Mouse (Mus musculus) heart, postnatal 0 days (tissue): Measurements from ENCODE around the gene Fmo1. TPM values are rescaled to one million over a fixed set of nuclear protein-coding genes. Genes with fewer than 3 reads are reported as not detected.

Source experiments
- ATAC-seq: fragments of 200-750 bp; cut with Nextera tagmentation; 2 replicates; pipeline ENCODE4 v1.8.0; 2017; ENCODE audit warnings: low read depth, moderate number of reproducible peaks, moderate library complexity; ENCODE audit not compliant: insufficient read depth
- DNase-seq: peaks from one replicate; pipeline ENCODE4 v3.0.0-alpha.2; 2016; ENCODE audit warnings: low spot score
- H3K27ac ChIP-seq: fragments of 300-500 bp; sonication (generic); 2 replicates; pipeline ENCODE4 v1.5.1; 2014; ENCODE audit warnings: low read depth, mild to moderate bottlenecking
- H3K27me3 ChIP-seq: fragments of 300-500 bp; sonication (generic); 2 replicates; pipeline ENCODE4 v1.6.1; 2014; ENCODE audit warnings: low read length, mixed read lengths; ENCODE audit not compliant: control insufficient read depth, insufficient read depth
- H3K36me3 ChIP-seq: fragments of 300-500 bp; sonication (generic); replicated peaks from 2 replicates; pipeline ENCODE4 v1.6.1; 2014; ENCODE audit warnings: low read length, mixed read lengths; ENCODE audit not compliant: control insufficient read depth, insufficient read depth
- H3K4me1 ChIP-seq: fragments of 300-500 bp; sonication (generic); 2 replicates; pipeline ENCODE4 v1.6.1; 2014; ENCODE audit warnings: antibody characterized with exemption; ENCODE audit not compliant: control insufficient read depth, insufficient read depth
- H3K4me2 ChIP-seq: fragments of 300-500 bp; sonication (generic); 2 replicates; pipeline ENCODE4 v1.6.1; 2014; ENCODE audit warnings: low read depth, mild to moderate bottlenecking, low read length, moderate library complexity
- H3K4me3 ChIP-seq: fragments of 300-500 bp; sonication (generic); 2 replicates; pipeline ENCODE4 v1.5.1; 2014; ENCODE audit warnings: low read depth, low read length
- H3K9ac ChIP-seq: fragments of 300-500 bp; sonication (generic); replicated peaks from 2 replicates; pipeline ENCODE4 v1.6.1; 2014; ENCODE audit warnings: low read depth, low read length, mixed read lengths
- H3K9me3 ChIP-seq: fragments of 300-500 bp; sonication (generic); replicated peaks from 2 replicates; pipeline ENCODE4 v1.6.1; 2016; ENCODE audit warnings: low read length; ENCODE audit not compliant: control insufficient read depth
- CTCF ChIP-seq: IDR thresholded peaks from 2 replicates; pipeline ENCODE4 v1.5.1; 2016; ENCODE audit warnings: antibody characterized with exemption, control low read depth, low read depth
- EP300 ChIP-seq: IDR thresholded peaks from 2 replicates; pipeline ENCODE4 v1.6.1; 2016; ENCODE audit warnings: antibody characterized with exemption, low read depth
- WGBS: fragments of 180-500 bp; shearing (Covaris S2); extraction: QIAGEN DNeasy Blood & Tissue Kit; methylation state at CpG from one replicate; pipeline ENCODE4 v1.1.7; 2014; 5-methylcytosine and 5-hydroxymethylcytosine counted together
- polyA plus RNA-seq: library from polyadenylated mRNA; unstranded; fragments of >200 nt; fragmentation: Nextera tagmentation; extraction: Ambion mirVana; gene quantifications from 2 replicates; pipeline ENCODE4 v1.2.1, GENCODE M21; 2015
- total RNA-seq: library from RNA; depleted of rRNA; stranded (reverse); fragments of >200 nt; gene quantifications from 2 replicates; pipeline ENCODE4 v1.2.3, GENCODE M21; 2014; ENCODE audit warnings: low replicate concordance

Fmo1 gene
- total and polyA plus RNA-seq, 2 experiments from 2014 or later = 12.8 to 37.3 TPM

DNA sequence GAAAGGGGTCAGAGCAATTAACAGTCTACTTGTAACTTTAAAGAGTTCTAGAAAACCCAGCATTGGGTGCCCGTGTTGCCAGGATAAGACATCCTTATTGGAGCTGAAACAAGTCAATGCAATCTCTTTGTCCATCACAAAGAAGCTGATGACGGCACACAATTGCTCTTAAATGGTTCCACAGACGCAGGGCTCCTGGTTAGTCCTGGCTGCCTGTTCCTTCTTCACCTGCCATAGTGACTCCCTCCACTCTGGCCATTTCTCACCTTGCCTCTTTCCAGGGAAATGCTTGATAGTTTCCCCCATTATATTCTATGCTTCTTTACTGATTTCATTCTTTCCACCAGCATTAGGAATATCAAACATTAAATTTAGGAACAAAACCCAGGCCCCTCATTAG is 57.9 kb downstream of the Fmo1 start:
- ATAC-seq (no peak), DNase-seq (no peak)
- no peaks in the 10 kb centered on the region for H3K4me1 ChIP-seq
- H3K36me3 ChIP-seq = no peaks in the 10 kb centered on the region
- H3K4me2 ChIP-seq = no peak overlapping the region
- H3K9ac ChIP-seq = no peak overlapping the region
- 71% methylated on average over 3 of the region's 3 CpGs for WGBS
- H3K27me3 ChIP-seq = no peaks in the 10 kb centered on the region
- no peak for TF ChIP-seq EP300
- TF ChIP-seq CTCF = no peak
- no peaks in the 10 kb centered on the region for H3K9me3 ChIP-seq
- no peak overlapping the region for H3K4me3 ChIP-seq
- no peak overlapping the region for H3K27ac ChIP-seq

DNA sequence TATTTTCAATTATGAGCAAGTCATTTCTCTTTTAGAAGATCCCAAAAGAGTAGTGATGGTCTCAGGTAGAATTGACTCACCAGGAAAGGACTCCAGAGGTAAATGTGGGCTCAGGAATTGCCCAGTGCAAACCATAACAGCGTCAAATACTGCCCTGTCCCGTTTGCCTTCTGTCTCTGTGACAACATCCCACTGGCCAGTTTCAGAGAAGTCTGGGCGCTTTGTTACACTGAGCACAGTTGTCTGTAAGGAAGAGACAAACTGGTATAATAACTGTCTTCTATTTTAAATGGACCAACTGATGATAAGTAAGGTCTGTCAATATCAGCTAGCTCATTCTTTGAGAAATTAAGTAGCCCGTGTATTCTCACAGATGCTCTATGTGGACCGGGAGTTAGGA is 59.0 kb downstream of the Fmo1 start:
- ATAC-seq = no peak
- H3K4me2 ChIP-seq = no peak overlapping the region
- H3K27ac ChIP-seq = no peak overlapping the region
- no peaks in the 10 kb centered on the region for H3K9me3 ChIP-seq
- H3K4me1 ChIP-seq = no peaks in the 10 kb centered on the region
- no peak overlapping the region for H3K4me3 ChIP-seq
- no peaks in the 10 kb centered on the region for H3K27me3 ChIP-seq
- H3K36me3 ChIP-seq = no peaks in the 10 kb centered on the region
- no peak for DNase-seq
- WGBS = 75% methylated on average over 5 of the region's 5 CpGs
- TF ChIP-seq CTCF (no peak), EP300 (no peak)
- no peak overlapping the region for H3K9ac ChIP-seq

DNA sequence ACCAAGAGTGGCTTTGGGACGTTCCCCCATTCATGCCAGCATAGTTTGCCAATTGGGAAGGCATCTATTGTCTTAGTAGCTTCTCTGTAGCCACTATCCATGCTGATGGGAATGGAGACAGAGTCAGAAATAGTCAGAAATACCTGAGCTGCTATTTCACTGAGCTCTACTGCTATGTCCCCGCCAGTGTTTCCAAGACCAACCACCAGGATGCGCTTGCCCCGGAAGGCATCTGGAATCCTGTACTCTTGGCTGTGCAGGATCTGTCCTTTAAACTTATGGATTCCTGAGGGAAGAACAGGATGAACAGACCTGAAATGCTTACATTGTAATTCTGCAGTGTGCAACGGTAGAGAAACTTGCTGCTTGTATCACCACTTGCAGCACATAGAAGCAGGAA is 61.4 kb downstream of the Fmo1 start:
- Histone ChIP-seq H3K27me3 (no peaks in the 10 kb centered on the region), H3K4me2 (no peak overlapping the region), H3K9ac (no peak overlapping the region), H3K4me3 (no peak overlapping the region), H3K27ac (no peak overlapping the region), H3K4me1 (no peaks in the 10 kb centered on the region), H3K9me3 (no peaks in the 10 kb centered on the region), H3K36me3 (no peaks in the 10 kb centered on the region)
- no peak for ATAC-seq
- 49% methylated on average over 5 of the region's 5 CpGs for WGBS
- peak; percentile 25; the same call in 1 of the 2 replicates for TF ChIP-seq CTCF
- no peak for TF ChIP-seq EP300
- DNase-seq = no peak

DNA sequence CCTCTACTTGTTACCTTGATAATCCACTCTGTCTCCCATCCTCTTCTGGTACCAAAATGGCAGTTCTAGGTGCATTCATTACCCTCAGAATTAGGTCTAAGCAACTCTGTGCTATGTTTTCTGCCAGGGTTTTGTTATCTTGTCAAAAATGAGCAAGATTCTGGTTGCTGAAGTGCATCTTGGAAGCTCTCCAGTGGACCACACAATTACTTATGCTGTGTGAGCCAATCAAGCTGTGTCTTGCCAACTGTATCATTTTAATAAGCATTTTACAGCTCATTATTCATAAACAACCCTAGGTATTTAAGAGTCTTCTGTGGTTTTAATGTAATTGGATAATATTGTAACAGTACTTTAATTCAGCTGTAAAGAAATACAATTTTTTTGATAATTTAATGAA is 70.0 kb downstream of the Fmo1 start:
- no peak overlapping the region for H3K4me2 ChIP-seq
- H3K9me3 ChIP-seq = no peaks in the 10 kb centered on the region
- H3K27me3 ChIP-seq = no peaks in the 10 kb centered on the region
- TF ChIP-seq EP300 = no peak
- no peak for TF ChIP-seq CTCF
- H3K4me1 ChIP-seq = no peaks in the 10 kb centered on the region
- no peak for ATAC-seq
- H3K27ac ChIP-seq = no peak overlapping the region
- no peak for DNase-seq
- no peak overlapping the region for H3K4me3 ChIP-seq
- no peaks in the 10 kb centered on the region for H3K36me3 ChIP-seq
- no peak overlapping the region for H3K9ac ChIP-seq

DNA sequence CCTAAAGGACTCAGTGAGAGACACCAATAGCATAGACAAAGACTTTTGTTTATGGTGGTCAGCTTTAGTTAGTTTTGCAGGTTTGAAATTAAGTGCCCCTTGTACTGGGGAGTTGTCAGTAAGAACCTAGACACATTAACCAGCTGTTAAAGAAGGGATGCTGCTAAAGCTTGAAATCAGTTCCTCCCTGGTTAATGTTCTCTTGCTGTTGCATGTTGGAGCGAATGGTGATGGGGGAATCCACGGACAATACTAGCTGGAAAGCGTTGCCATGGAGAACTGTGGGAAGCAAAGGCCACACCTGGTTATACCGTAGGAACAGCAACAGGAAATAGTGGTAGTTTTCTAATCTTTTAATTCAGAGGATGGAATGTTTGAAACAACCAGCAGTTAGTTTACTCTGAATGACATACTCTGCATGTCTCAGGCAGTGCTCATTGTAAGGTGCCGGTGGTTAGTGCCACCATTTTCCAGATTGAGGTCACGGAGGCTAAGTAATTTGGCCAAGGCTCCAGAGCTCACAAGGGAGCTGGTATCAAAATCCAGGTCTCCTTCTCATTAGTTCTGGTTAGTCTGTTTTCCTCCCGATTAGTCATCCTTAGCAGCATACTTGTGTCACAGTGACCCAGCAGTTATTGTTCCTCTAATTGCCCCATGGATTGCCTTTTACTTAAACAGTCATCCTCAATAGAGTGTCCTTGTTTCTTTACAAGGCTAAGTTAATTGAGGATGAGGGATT is 73.9 kb downstream of the Fmo1 start:
- DNase-seq (no peak), ATAC-seq (no peak)
- H3K27ac ChIP-seq = no peak overlapping the region
- 74% methylated on average over 7 of the region's 7 CpGs for WGBS
- H3K27me3 ChIP-seq = no peaks in the 10 kb centered on the region
- H3K9ac ChIP-seq = no peak overlapping the region
- H3K4me2 ChIP-seq = no peak overlapping the region
- no peak for TF ChIP-seq EP300
- no peak for TF ChIP-seq CTCF
- H3K4me3 ChIP-seq = no peak overlapping the region
- H3K9me3 ChIP-seq = no peaks in the 10 kb centered on the region
- H3K36me3 ChIP-seq = no peaks in the 10 kb centered on the region
- no peaks in the 10 kb centered on the region for H3K4me1 ChIP-seq

DNA sequence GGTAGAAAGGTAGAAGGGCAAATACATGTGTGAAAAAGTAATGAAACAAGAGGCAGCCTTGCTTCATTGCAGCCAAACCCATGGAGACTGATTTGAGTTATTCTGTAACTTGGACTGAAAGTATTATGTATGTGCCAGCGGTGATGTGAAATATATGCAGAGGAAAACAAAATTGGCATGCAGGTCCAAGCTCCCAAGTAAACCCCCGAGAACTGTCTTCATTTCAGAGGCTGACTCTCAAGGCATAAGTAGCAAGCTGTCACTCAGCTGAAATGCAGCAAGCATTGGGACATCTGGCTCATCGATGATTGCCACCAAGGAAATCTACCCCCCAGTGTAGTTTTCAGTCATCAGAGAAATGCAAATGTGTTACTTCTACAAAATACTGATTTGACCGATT is 81.2 kb downstream of the Fmo1 start:
- Histone ChIP-seq H3K27ac (no peak overlapping the region), H3K4me1 (no peaks in the 10 kb centered on the region), H3K36me3 (no peaks in the 10 kb centered on the region), H3K9me3 (no peaks in the 10 kb centered on the region), H3K27me3 (no peaks in the 10 kb centered on the region), H3K4me2 (no peak overlapping the region), H3K9ac (no peak overlapping the region), H3K4me3 (no peak overlapping the region)
- TF ChIP-seq CTCF (no peak), EP300 (no peak)
- no peak for DNase-seq
- 77% methylated on average over 4 of the region's 4 CpGs for WGBS
- ATAC-seq = no peak
